Mouse (Mus musculus): Measurements from ENCODE around the gene Ctnna2. TPM values are rescaled to one million over a fixed set of nuclear protein-coding genes. Genes with fewer than 3 reads are reported as not detected.

The Ctnna2 gene
- polyA plus RNA-seq, 1 experiment from 2014 or later, result 1.8 TPM

GRCm38 (mm10) chr6:77929375-77929774 is 50.1 kb downstream of the Ctnna2 start:
- H3K4me2 ChIP-seq, result no peak overlapping the region
- no peak for ATAC-seq (replicated peaks; ENCODE audit: insufficient number of reproducible peaks, low FRiP score, low TSS enrichment)
- H3K27ac ChIP-seq (ENCODE audit: low read depth, low read length), result no peak overlapping the region
- H3K4me1 ChIP-seq (ENCODE audit: control insufficient read depth, insufficient read depth, low read length), result no peaks in the 10 kb centered on the region
- no peaks in the 10 kb centered on the region for H3K36me3 ChIP-seq (ENCODE audit: control insufficient read depth, insufficient read depth, low read length)
- no peaks in the 10 kb centered on the region for H3K27me3 ChIP-seq (ENCODE audit: control insufficient read depth, insufficient read depth, low read length)
- H3K9me3 ChIP-seq (replicated peaks; ENCODE audit: control insufficient read depth, low read length), result no peaks in the 10 kb centered on the region
- no peak overlapping the region for H3K9ac ChIP-seq (ENCODE audit: low read depth, low read length)
- 75% methylated on average over 3 of the region's 3 CpGs for WGBS (ENCODE audit: insufficient replicate concordance)
- H3K4me3 ChIP-seq (ENCODE audit: low read depth, low read length), result no peak overlapping the region

DNA sequence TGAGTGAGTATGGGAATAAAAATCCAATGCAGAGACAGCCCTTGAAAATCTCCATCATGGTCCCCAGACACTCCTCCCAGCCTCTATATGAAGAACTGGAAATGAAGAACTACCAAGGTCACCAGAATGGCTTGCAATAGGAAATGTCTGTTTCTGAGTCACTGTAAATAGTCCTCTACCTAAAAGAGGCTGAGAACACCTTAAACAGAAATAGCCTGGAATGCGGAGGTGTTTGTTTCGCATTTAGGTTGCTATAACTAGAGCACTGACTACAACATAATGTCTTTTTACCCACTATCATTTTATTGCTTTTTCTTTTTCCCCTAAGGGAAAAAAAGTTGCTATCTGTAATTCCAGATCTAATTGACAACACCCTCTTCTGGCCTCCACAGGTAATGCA is 106.3 kb downstream of the Ctnna2 start:
- WGBS (ENCODE audit: insufficient replicate concordance), result 95% methylated on average over 2 of the region's 2 CpGs
- H3K36me3 ChIP-seq (ENCODE audit: control insufficient read depth, insufficient read depth, low read length), result no peaks in the 10 kb centered on the region
- no peak for ATAC-seq (replicated peaks; ENCODE audit: insufficient number of reproducible peaks, low FRiP score, low TSS enrichment)

GRCm38 (mm10) chr6:77869313-77869712 is 110.2 kb downstream of the Ctnna2 start:
- no peak overlapping the region for H3K4me3 ChIP-seq (ENCODE audit: low read depth, low read length)
- 56% methylated on average over 2 of the region's 2 CpGs for WGBS (ENCODE audit: insufficient replicate concordance)
- no peaks in the 10 kb centered on the region for H3K36me3 ChIP-seq (ENCODE audit: control insufficient read depth, insufficient read depth, low read length)
- no peaks in the 10 kb centered on the region for H3K9me3 ChIP-seq (replicated peaks; ENCODE audit: control insufficient read depth, low read length)
- no peak overlapping the region for H3K4me2 ChIP-seq
- ATAC-seq (replicated peaks; ENCODE audit: insufficient number of reproducible peaks, low FRiP score, low TSS enrichment), result no peak
- H3K9ac ChIP-seq (ENCODE audit: low read depth, low read length), result no peak overlapping the region
- H3K27me3 ChIP-seq (ENCODE audit: control insufficient read depth, insufficient read depth, low read length), result no peaks in the 10 kb centered on the region
- H3K4me1 ChIP-seq (ENCODE audit: control insufficient read depth, insufficient read depth, low read length), result no peaks in the 10 kb centered on the region
- H3K27ac ChIP-seq (ENCODE audit: low read depth, low read length), result no peak overlapping the region

More for the DNA sequence above, 106.3 kb downstream of the Ctnna2 start:
- Histone ChIP-seq H3K4me3 (ENCODE audit: low read depth, low read length) (no peak overlapping the region), H3K9me3 (replicated peaks; ENCODE audit: control insufficient read depth, low read length) (no peaks in the 10 kb centered on the region), H3K27ac (ENCODE audit: low read depth, low read length) (no peak overlapping the region), H3K27me3 (ENCODE audit: control insufficient read depth, insufficient read depth, low read length) (no peaks in the 10 kb centered on the region), H3K4me2 (no peak overlapping the region), H3K4me1 (ENCODE audit: control insufficient read depth, insufficient read depth, low read length) (no peaks in the 10 kb centered on the region), H3K9ac (ENCODE audit: low read depth, low read length) (no peak overlapping the region)

GRCm38 (mm10) chr6:77868119-77868518 is 111.4 kb downstream of the Ctnna2 start:
- H3K27me3 ChIP-seq (ENCODE audit: control insufficient read depth, insufficient read depth, low read length), result no peaks in the 10 kb centered on the region
- H3K9me3 ChIP-seq (replicated peaks; ENCODE audit: control insufficient read depth, low read length), result no peaks in the 10 kb centered on the region
- H3K36me3 ChIP-seq (ENCODE audit: control insufficient read depth, insufficient read depth, low read length), result no peaks in the 10 kb centered on the region
- no peaks in the 10 kb centered on the region for H3K4me1 ChIP-seq (ENCODE audit: control insufficient read depth, insufficient read depth, low read length)
- H3K4me3 ChIP-seq (ENCODE audit: low read depth, low read length), result no peak overlapping the region
- no peak overlapping the region for H3K4me2 ChIP-seq
- ATAC-seq (replicated peaks; ENCODE audit: insufficient number of reproducible peaks, low FRiP score, low TSS enrichment), result no peak
- no peak overlapping the region for H3K27ac ChIP-seq (ENCODE audit: low read depth, low read length)
- WGBS (ENCODE audit: insufficient replicate concordance), result 38% methylated on average over 3 of the region's 3 CpGs
- H3K9ac ChIP-seq (ENCODE audit: low read depth, low read length), result no peak overlapping the region

DNA sequence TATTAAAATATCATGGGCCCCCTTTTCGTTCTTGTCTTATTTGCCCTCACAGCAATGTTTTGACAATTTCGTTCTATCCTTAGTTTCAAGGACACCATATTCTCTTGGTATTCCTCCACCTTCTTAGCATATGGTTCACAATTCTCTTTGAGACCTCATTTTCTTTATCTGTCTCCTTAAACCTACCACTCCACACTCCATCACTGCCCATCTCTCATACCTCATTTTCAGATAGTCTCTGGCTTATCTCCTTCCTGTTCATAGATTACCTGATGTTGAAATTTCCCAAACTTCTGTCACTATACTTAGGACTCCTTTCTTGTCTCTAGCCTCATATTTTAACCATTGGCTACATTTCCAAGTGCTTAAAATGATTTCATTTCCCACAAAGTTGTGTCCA is 116.1 kb downstream of the Ctnna2 start:
- no peak overlapping the region for H3K27ac ChIP-seq (ENCODE audit: low read depth, low read length)
- WGBS (ENCODE audit: insufficient replicate concordance), result 75% methylated on average over 2 of the region's 2 CpGs
- no peak for ATAC-seq (replicated peaks; ENCODE audit: insufficient number of reproducible peaks, low FRiP score, low TSS enrichment)

DNA sequence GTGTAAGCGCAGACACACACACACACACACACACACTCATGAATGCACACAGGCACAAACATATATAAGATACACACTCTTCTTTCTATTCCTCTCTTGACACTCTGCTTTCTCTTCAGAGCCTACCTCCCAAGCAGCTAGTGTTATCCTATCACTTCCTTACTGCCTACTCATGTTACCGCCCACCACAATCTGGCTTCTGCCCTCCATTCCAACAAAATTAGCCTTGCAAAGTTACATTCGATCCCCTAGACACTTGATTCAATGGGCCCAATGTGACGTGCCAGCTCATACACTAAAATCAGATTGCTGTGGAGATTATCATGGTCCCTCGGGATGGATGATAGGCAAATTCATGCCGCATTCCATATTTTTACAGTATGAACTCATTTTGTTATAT is 116.7 kb downstream of the Ctnna2 start:
- no peaks in the 10 kb centered on the region for H3K4me1 ChIP-seq (ENCODE audit: control insufficient read depth, insufficient read depth, low read length)
- H3K9me3 ChIP-seq (replicated peaks; ENCODE audit: control insufficient read depth, low read length), result no peaks in the 10 kb centered on the region
- no peaks in the 10 kb centered on the region for H3K36me3 ChIP-seq (ENCODE audit: control insufficient read depth, insufficient read depth, low read length)
- H3K27me3 ChIP-seq (ENCODE audit: control insufficient read depth, insufficient read depth, low read length), result no peaks in the 10 kb centered on the region
- WGBS (ENCODE audit: insufficient replicate concordance), result 70% methylated on average over 6 of the region's 6 CpGs
- no peak overlapping the region for H3K9ac ChIP-seq (ENCODE audit: low read depth, low read length)
- H3K4me2 ChIP-seq, result no peak overlapping the region
- H3K27ac ChIP-seq (ENCODE audit: low read depth, low read length), result no peak overlapping the region
- no peak for ATAC-seq (replicated peaks; ENCODE audit: insufficient number of reproducible peaks, low FRiP score, low TSS enrichment)
- no peak overlapping the region for H3K4me3 ChIP-seq (ENCODE audit: low read depth, low read length)

More for the DNA sequence above, 116.1 kb downstream of the Ctnna2 start:
- H3K36me3 ChIP-seq (ENCODE audit: control insufficient read depth, insufficient read depth, low read length), result no peaks in the 10 kb centered on the region
- no peak overlapping the region for H3K4me2 ChIP-seq
- no peak overlapping the region for H3K9ac ChIP-seq (ENCODE audit: low read depth, low read length)
- no peaks in the 10 kb centered on the region for H3K9me3 ChIP-seq (replicated peaks; ENCODE audit: control insufficient read depth, low read length)
- H3K4me3 ChIP-seq (ENCODE audit: low read depth, low read length), result no peak overlapping the region
- no peaks in the 10 kb centered on the region for H3K27me3 ChIP-seq (ENCODE audit: control insufficient read depth, insufficient read depth, low read length)
- no peaks in the 10 kb centered on the region for H3K4me1 ChIP-seq (ENCODE audit: control insufficient read depth, insufficient read depth, low read length)

GRCm38 (mm10) chr6:77849438-77849837 is 130.1 kb downstream of the Ctnna2 start:
- H3K4me1 ChIP-seq (ENCODE audit: control insufficient read depth, insufficient read depth, low read length), result no peaks in the 10 kb centered on the region
- H3K4me3 ChIP-seq (ENCODE audit: low read depth, low read length), result no peak overlapping the region
- H3K9ac ChIP-seq (ENCODE audit: low read depth, low read length), result no peak overlapping the region
- no peak for ATAC-seq (replicated peaks; ENCODE audit: insufficient number of reproducible peaks, low FRiP score, low TSS enrichment)
- 85% methylated on average over 1 of the region's 1 CpGs for WGBS (ENCODE audit: insufficient replicate concordance)
- H3K27me3 ChIP-seq (ENCODE audit: control insufficient read depth, insufficient read depth, low read length), result no peaks in the 10 kb centered on the region
- H3K27ac ChIP-seq (ENCODE audit: low read depth, low read length), result no peak overlapping the region
- H3K4me2 ChIP-seq, result no peak overlapping the region
- H3K9me3 ChIP-seq (replicated peaks; ENCODE audit: control insufficient read depth, low read length), result no peaks in the 10 kb centered on the region
- H3K36me3 ChIP-seq (ENCODE audit: control insufficient read depth, insufficient read depth, low read length), result no peaks in the 10 kb centered on the region

GRCm38 (mm10) chr6:77848796-77849195 is 130.7 kb downstream of the Ctnna2 start:
- no peaks in the 10 kb centered on the region for H3K9me3 ChIP-seq (replicated peaks; ENCODE audit: control insufficient read depth, low read length)
- H3K4me2 ChIP-seq, result no peak overlapping the region
- no peaks in the 10 kb centered on the region for H3K4me1 ChIP-seq (ENCODE audit: control insufficient read depth, insufficient read depth, low read length)
- no peaks in the 10 kb centered on the region for H3K27me3 ChIP-seq (ENCODE audit: control insufficient read depth, insufficient read depth, low read length)
- H3K27ac ChIP-seq (ENCODE audit: low read depth, low read length), result no peak overlapping the region
- no peaks in the 10 kb centered on the region for H3K36me3 ChIP-seq (ENCODE audit: control insufficient read depth, insufficient read depth, low read length)
- no peak for ATAC-seq (replicated peaks; ENCODE audit: insufficient number of reproducible peaks, low FRiP score, low TSS enrichment)
- no peak overlapping the region for H3K9ac ChIP-seq (ENCODE audit: low read depth, low read length)
- H3K4me3 ChIP-seq (ENCODE audit: low read depth, low read length), result no peak overlapping the region

DNA sequence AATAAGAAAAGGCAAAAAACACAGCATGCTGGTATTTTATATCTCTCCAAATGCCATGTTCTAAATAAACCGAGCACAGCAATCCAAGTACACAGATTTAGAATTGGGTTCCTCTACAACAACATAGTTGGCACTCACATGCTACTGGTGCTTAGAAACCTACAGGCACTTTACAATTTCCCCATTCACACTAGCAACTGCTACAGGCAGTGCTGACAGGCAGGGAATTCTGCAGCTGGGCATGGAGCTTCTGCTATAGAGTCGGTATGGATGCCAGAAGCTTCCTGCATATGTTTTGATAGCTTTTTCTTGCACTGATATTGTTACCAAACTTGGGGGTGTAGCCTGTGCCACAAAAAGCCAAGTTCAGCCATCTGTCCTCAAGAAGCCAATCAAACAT is 131.8 kb downstream of the Ctnna2 start:
- H3K9ac ChIP-seq (ENCODE audit: low read depth, low read length), result no peak overlapping the region
- no peak overlapping the region for H3K4me2 ChIP-seq
- H3K27ac ChIP-seq (ENCODE audit: low read depth, low read length), result no peak overlapping the region
- no peak for ATAC-seq (replicated peaks; ENCODE audit: insufficient number of reproducible peaks, low FRiP score, low TSS enrichment)
- no peaks in the 10 kb centered on the region for H3K27me3 ChIP-seq (ENCODE audit: control insufficient read depth, insufficient read depth, low read length)
- WGBS (ENCODE audit: insufficient replicate concordance), result 70% methylated on average over 2 of the region's 2 CpGs
- H3K9me3 ChIP-seq (replicated peaks; ENCODE audit: control insufficient read depth, low read length), result no peaks in the 10 kb centered on the region
- no peaks in the 10 kb centered on the region for H3K4me1 ChIP-seq (ENCODE audit: control insufficient read depth, insufficient read depth, low read length)
- no peaks in the 10 kb centered on the region for H3K36me3 ChIP-seq (ENCODE audit: control insufficient read depth, insufficient read depth, low read length)
- H3K4me3 ChIP-seq (ENCODE audit: low read depth, low read length), result no peak overlapping the region

All from heart, embryonic 11.5 days (tissue).